Mouse (Mus musculus) liver, postnatal 0 days (tissue): Measurements from ENCODE around the gene Ubd. TPM values are rescaled to one million over a fixed set of nuclear protein-coding genes. Genes with fewer than 3 reads are reported as not detected.

ENCODE experiments used
- ATAC-seq: fragments of 200-750 bp; cut with Nextera tagmentation; 2 replicates; pipeline ENCODE4 v1.8.0; 2017; ENCODE audit warnings: mild to moderate bottlenecking, moderate library complexity
- DNase-seq: peaks from one replicate; pipeline ENCODE4 v3.0.0-alpha.2; 2016
- H3K27ac ChIP-seq: fragments of 300-500 bp; sonication (generic); 2 replicates; pipeline ENCODE4 v1.5.1; 2014; ENCODE audit warnings: antibody characterized with exemption, moderate library complexity, mild to moderate bottlenecking, low read depth
- H3K27me3 ChIP-seq: fragments of 300-500 bp; sonication (generic); 2 replicates; pipeline ENCODE4 v1.6.1; 2014; ENCODE audit warnings: low read length, control low read depth, mixed read lengths; ENCODE audit not compliant: insufficient read depth
- H3K36me3 ChIP-seq: fragments of 300-500 bp; sonication (generic); replicated peaks from 2 replicates; pipeline ENCODE4 v1.6.1; 2014; ENCODE audit warnings: mild to moderate bottlenecking, control low read depth, low read length, moderate library complexity, mixed read lengths; ENCODE audit not compliant: insufficient read depth
- H3K4me1 ChIP-seq: fragments of 300-500 bp; sonication (generic); 2 replicates; pipeline ENCODE4 v1.6.1; 2014; ENCODE audit warnings: antibody characterized with exemption, mild to moderate bottlenecking, control low read depth; ENCODE audit not compliant: insufficient read depth
- H3K4me2 ChIP-seq: fragments of 300-500 bp; sonication (generic); 2 replicates; pipeline ENCODE4 v1.6.1; 2014; ENCODE audit warnings: low read depth, mild to moderate bottlenecking, low read length, moderate library complexity, mixed read lengths
- H3K4me3 ChIP-seq: fragments of 300-500 bp; sonication (generic); 2 replicates; pipeline ENCODE4 v1.5.1; 2014; ENCODE audit warnings: low read depth, low read length
- H3K9ac ChIP-seq: fragments of 300-500 bp; sonication (generic); replicated peaks from 2 replicates; pipeline ENCODE4 v1.6.1; 2014; ENCODE audit warnings: mild to moderate bottlenecking, moderate library complexity
- H3K9me3 ChIP-seq: fragments of 300-500 bp; sonication (generic); 2 replicates; pipeline ENCODE4 v1.6.1; 2016; ENCODE audit warnings: mild to moderate bottlenecking, control low read depth, low read length, mixed read lengths
- CTCF ChIP-seq: sonication (generic); IDR thresholded peaks from 2 replicates; pipeline ENCODE4 v1.5.1; 2016; ENCODE audit warnings: antibody characterized with exemption, low read depth
- EP300 ChIP-seq: IDR thresholded peaks from 2 replicates; pipeline ENCODE4 v1.6.1; 2016; ENCODE audit warnings: antibody characterized with exemption, low read depth, mild to moderate bottlenecking
- WGBS: fragments of 180-500 bp; shearing (Covaris S2); extraction: QIAGEN DNeasy Blood & Tissue Kit; methylation state at CpG from one replicate; pipeline ENCODE4 v1.1.7; 2014; ENCODE audit not compliant: insufficient replicate concordance; 5-methylcytosine and 5-hydroxymethylcytosine counted together
- polyA plus RNA-seq: library from polyadenylated mRNA; unstranded; fragments of >200 nt; fragmentation: Nextera tagmentation; extraction: Ambion mirVana; gene quantifications from 2 replicates; pipeline ENCODE4 v1.2.1, GENCODE M21; 2015

Gene Ubd
- polyA plus RNA-seq, 1 experiment from 2014 or later = 2.2 TPM

DNA sequence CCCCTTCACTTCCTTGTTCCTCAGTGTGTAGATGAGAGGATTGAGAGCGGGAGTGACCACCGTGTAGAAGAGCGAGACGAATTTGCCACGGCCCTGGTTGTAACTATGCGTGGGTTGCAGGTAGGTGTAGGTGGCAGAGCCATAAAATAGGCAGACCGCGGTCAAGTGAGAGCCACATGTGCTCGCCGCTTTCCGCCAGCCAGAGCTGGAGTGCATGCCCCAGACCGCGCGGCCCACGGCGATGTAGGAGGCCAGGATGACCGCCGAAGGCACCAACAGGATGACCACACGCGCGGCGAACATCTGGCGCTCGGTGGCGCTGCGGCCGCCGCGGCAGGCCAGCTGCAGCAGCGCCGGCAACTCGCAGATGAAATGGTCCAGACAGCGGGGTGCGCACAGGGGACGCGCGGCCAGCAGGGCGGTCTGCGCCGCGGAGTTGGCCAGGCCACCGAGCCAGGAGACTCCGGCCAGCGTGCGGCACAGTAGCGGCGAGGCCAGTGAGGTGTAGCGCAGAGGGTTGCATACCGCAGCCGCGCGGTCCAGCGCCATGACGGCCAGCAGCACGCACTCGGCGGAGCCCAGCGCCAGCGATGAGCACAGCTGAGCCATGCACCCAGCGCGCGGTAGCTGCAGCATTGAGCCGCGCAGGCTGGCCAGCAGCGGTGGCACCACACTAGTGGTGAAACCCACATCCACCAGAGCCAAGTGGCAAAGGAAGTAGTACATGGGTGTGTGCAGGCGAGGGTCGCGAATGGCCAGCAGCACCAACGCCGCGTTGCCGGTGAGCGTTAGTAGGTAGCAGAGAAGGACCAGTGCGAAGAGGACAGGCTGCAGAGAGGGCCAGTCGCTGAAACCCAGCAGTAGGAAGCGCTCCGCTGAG, 3.4 kb downstream of the Ubd start:
- DNase-seq (peak; percentile 15), ATAC-seq (no peak)
- H3K27me3 ChIP-seq = peaks cover 36% of the 10 kb centered on the region
- no peaks in the 10 kb centered on the region for H3K36me3 ChIP-seq
- no peaks in the 10 kb centered on the region for H3K4me1 ChIP-seq
- peak overlapping the region; percentile 58 for H3K4me2 ChIP-seq
- TF ChIP-seq EP300 (no peak), CTCF (no peak)
- no peak overlapping the region for H3K27ac ChIP-seq
- H3K9me3 ChIP-seq = no peaks in the 10 kb centered on the region
- peak overlapping the region; percentile 31 for H3K4me3 ChIP-seq
- H3K9ac ChIP-seq = no peak overlapping the region
- 3% methylated on average over 75 of the region's 77 CpGs for WGBS

DNA sequence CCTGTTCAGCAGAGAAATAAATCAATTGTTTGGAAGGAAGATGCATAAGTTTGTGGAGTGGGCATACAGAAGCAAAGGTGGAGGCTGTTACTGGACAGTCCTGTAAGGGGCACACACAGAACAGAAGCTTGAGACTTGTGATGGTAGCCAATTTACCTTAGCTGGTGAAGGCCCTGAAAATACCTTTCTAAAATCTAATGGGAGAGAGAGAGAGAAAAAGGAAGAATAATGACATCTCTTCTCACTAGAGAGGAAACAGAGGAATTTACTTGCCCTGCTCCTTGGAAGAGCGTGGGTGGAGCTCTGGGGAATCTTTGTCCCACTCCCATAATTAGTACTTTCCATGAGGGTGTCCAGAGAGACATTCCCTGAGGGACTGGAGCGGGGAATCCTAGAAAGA, 7.2 kb downstream of the Ubd start, which contains the start of gene Olfr94:
Gene Olfr94 (minus strand): TSS at position 101 of the 400 bp plus-strand sequence.
- Histone ChIP-seq H3K36me3 (no peaks in the 10 kb centered on the region), H3K4me1 (no peaks in the 10 kb centered on the region), H3K4me3 (no peak within 1 kb of the TSS), H3K4me2 (no peak within 1 kb of the TSS), H3K27ac (no peak within 1 kb of the TSS), H3K9me3 (no peaks in the 10 kb centered on the region), H3K9ac (no peak within 1 kb of the TSS), H3K27me3 (peaks cover 27% of the 10 kb centered on the region)
- no peak for ATAC-seq
- TF ChIP-seq EP300 = no peak
- no peak for TF ChIP-seq CTCF
- 74% methylated on average over 2 of the region's 2 CpGs for WGBS
- DNase-seq = no peak

DNA sequence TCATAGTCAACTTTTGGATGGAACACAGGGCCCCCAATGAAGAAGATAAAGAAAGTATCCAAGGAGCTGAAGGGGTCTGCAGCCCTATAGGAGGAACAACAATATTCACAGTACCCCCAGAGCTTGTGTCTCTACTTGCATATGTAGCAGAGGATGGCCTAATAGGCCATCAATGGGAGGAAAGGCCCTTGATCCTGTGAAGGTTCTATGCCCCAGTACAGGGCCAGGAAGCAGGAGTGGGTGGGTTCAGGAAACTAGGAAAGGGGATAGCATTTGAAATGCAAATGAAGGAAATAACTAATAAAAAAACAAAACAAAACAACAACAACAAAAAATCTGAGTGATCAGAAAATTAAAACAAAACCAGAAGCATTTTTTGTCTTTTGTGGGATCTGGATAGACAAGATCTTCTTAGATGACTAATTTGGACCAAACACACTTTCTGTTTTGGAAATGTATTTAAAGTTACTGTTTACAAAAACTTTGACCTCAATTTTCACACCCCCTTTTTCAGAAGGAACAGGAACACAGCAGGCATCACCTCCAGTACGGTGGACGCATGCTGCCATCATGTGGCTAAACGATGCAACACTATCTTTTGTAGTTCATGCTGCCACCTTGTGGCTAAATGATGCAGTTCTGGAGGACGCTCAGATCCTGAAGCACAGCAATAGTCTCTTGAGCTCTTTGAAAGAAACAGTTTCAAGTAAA, 9.7 kb downstream of the Ubd start:
- ATAC-seq (peak; percentile 66), DNase-seq (peak; percentile 75)
- Histone ChIP-seq H3K4me3 (no peak overlapping the region), H3K27ac (no peak overlapping the region), H3K36me3 (no peaks in the 10 kb centered on the region), H3K27me3 (peaks cover 4% of the 10 kb centered on the region; the same call in 1 of the 2 replicates), H3K4me2 (no peak overlapping the region), H3K9ac (no peak overlapping the region), H3K9me3 (no peaks in the 10 kb centered on the region), H3K4me1 (no peaks in the 10 kb centered on the region)
- TF ChIP-seq CTCF (peak; percentile 99), EP300 (no peak)
- 2% methylated on average over 4 of the region's 4 CpGs for WGBS

DNA sequence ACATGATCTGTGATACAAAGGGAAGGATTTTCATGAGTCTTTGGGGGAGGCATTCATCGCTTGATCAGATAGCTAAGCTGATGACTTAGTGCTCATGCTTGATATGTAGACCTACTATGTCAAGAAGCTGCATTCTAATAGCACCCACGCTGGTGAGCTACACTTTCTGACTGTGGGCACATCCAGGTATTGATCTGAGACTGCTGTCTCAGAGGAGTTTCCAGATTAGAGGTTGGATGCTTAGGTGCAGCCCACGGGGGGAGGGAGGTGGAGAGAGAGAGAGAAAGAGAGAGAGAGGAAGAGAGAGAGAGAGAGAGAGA, 10.2 kb downstream of the Ubd start:
- no peaks in the 10 kb centered on the region for H3K27me3 ChIP-seq
- no peak overlapping the region for H3K4me3 ChIP-seq
- H3K4me1 ChIP-seq = no peaks in the 10 kb centered on the region
- ATAC-seq (no peak), DNase-seq (no peak)
- H3K27ac ChIP-seq = no peak overlapping the region
- no peaks in the 10 kb centered on the region for H3K36me3 ChIP-seq
- no peak overlapping the region for H3K4me2 ChIP-seq
- TF ChIP-seq CTCF (no peak), EP300 (no peak)
- H3K9me3 ChIP-seq = no peaks in the 10 kb centered on the region
- H3K9ac ChIP-seq = no peak overlapping the region
- WGBS = 27% methylated on average over 3 of the region's 3 CpGs

DNA sequence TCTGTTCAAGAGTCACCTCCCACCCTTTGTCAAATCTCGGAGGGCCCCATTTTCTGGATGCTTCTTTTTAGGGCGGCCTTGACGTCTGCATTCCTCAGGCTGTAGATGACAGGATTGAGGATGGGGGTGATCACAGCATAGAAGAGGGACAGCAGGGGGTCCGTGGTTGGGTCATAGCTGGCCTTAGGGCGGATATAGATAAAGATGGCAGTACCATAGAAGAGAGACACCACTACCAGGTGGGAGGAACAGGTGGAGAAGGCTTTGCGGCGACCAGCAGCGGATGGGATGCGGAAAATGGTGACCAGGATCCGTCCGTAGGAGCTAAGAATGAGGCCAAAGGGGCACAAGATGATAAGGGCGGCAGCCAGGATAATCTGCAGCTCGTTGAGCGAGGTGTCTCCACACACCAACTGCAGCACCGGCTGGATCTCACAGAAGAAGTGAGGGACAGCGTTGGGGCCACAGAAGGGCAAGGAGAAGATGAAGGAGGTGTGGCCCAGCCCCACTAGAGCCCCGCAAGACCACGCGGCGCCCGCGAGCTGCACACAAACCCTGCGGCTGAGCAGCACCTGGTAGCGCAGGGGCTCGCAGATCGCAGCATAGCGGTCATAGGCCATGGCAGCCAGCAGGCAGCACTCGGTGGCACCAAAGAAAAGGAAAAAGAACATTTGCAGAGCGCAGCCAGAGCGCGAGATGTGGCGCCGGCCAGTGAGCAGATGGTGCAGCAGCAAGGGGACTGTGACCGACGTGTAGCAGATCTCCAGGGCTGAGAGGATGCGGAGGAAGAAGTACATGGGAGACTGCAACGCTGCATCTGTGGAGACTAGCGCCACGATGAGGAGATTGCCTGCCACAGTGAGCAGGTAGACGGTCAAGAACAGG, 17.4 kb downstream of the Ubd start:
- H3K9me3 ChIP-seq = no peaks in the 10 kb centered on the region
- no peak for DNase-seq
- H3K27ac ChIP-seq = no peak overlapping the region
- no peaks in the 10 kb centered on the region for H3K4me1 ChIP-seq
- 18% methylated on average over 40 of the region's 40 CpGs for WGBS
- peaks cover 11% of the 10 kb centered on the region for H3K27me3 ChIP-seq
- no peaks in the 10 kb centered on the region for H3K36me3 ChIP-seq
- no peak overlapping the region for H3K4me3 ChIP-seq
- no peak overlapping the region for H3K9ac ChIP-seq
- no peak overlapping the region for H3K4me2 ChIP-seq
- no peak for ATAC-seq
- no peak for TF ChIP-seq EP300

DNA sequence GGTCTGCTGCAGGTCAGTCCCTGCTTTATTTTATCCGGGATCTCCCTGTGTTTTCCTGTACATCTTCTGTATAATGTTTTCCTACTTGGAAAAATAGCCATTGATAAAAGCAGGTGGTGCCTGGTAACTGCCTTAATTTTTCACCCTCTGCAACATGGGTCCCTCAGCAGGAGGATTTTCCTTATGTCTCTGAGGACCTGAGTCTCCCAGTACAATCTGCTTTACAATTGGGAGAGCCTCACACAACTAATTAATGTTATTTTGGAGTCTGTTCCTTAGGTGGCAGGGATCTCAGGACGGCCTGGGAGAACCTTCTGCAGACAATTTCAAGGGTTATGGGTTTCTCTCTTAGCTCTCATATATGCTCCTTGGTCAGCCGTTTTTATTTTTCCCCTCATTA, 19.3 kb downstream of the Ubd start, which contains the start of gene Olfr95:
Gene Olfr95 (minus strand): TSS at position 101 of the 400 bp plus-strand sequence.
- no peak for DNase-seq
- Histone ChIP-seq H3K4me3 (no peak within 1 kb of the TSS), H3K36me3 (no peaks in the 10 kb centered on the region), H3K9me3 (no peaks in the 10 kb centered on the region), H3K27me3 (peaks cover 11% of the 10 kb centered on the region), H3K4me1 (no peaks in the 10 kb centered on the region), H3K9ac (no peak within 1 kb of the TSS), H3K27ac (no peak within 1 kb of the TSS), H3K4me2 (no peak within 1 kb of the TSS)
- WGBS = 59% methylated on average over 3 of the region's 3 CpGs
- TF ChIP-seq CTCF = no peak
- no peak for TF ChIP-seq EP300
- ATAC-seq = no peak
